Mouse (Mus musculus) 3T3-L1 (cell line): ENCODE results near the gene Gm4869.
"Not testable (repeated sequence)": the region's sequence is repeated elsewhere in the genome, so short reads cannot be mapped to it uniquely, and the experiment has no call there.

ENCODE experiments used
- DNase-seq: peaks from one replicate; pipeline ENCODE4 v3.0.0-alpha.2; 2015; ENCODE audit warnings: low read depth, low spot score

The Gm4869 gene

GRCm38 (mm10) chr5:140464943-140465342 lies 19.5 kb downstream of the Gm4869 start:
- DNase-seq, result no peak

GRCm38 (mm10) chr5:140472336-140472735 lies 26.9 kb downstream of the Gm4869 start:
- peak; percentile 47 for DNase-seq

- no peak for DNase-seq
These were observed 36.0 kb downstream of the Gm4869 start for GRCm38 (mm10) chr5:140481458-140481857.

DNA sequence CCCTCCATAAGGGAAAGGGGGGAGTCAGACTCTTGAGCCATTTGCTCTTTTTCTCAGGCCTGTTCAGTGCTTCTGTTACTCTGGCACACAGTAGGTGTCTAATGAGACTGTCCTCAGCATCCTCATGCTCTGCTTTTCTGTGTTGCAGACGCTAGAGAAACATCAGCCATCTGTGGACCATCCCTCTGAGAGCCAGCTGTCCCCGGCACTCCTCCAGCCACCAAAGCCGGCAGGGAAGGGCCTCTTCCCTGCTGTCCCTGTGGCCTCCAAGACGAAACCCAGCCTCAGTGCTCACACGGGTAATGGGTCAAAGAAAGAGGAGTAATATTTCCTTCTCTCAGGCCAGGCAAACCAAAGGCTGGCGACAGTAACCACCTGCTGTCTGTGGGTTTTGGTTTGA lies 45.7 kb downstream of the Gm4869 start:
- DNase-seq, result no peak

DNA sequence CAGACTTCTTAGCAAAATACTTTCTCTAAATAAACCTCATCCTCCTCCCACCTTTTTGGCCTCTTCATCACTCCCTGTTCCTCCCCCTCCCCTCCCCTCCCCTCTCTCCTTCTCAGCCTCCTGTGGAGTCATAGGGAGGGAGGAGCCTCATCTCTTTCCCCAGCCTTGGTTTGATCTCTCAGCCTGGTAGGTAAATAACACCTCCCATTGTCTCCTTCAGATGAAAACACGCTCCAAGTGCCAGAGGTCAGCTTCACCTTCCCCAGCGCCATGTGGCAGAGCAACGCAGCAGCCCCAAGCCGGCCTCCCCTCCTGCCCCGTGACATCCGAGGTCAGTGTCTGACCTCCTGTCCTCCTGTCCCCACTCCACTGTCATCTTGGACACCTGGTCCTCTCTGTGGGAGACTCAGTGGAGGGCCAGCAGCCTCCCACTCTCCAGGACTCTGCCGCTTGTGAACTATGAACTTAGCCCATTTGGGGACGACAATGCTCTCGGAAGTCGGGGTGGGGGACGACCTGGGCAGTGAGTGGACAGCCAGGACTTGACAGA lies 47.3 kb downstream of the Gm4869 start:
- DNase-seq, result no peak

DNA sequence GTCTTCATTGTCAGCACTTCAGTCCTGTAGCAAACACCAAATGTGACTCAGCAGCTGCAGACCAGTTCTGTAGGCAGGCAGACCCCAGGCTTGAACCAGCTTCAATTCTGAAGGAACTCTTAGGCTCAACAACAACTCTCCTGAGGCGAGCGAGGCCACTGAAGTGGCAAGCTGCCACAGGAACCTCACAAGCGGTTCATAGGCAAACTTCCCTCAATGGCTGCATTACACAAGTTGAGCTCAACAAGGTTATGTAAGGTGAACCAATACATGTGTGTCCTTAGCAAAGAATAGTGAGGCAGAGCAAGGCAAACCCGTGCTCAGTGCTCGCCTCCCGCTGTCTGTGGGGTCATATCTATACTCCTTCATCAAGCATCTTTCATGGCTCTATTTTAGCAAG lies 52.7 kb downstream of the Gm4869 start:
- DNase-seq, result no peak

GRCm38 (mm10) chr5:140500736-140501135 lies 55.3 kb downstream of the Gm4869 start:
- DNase-seq, result no peak

DNA sequence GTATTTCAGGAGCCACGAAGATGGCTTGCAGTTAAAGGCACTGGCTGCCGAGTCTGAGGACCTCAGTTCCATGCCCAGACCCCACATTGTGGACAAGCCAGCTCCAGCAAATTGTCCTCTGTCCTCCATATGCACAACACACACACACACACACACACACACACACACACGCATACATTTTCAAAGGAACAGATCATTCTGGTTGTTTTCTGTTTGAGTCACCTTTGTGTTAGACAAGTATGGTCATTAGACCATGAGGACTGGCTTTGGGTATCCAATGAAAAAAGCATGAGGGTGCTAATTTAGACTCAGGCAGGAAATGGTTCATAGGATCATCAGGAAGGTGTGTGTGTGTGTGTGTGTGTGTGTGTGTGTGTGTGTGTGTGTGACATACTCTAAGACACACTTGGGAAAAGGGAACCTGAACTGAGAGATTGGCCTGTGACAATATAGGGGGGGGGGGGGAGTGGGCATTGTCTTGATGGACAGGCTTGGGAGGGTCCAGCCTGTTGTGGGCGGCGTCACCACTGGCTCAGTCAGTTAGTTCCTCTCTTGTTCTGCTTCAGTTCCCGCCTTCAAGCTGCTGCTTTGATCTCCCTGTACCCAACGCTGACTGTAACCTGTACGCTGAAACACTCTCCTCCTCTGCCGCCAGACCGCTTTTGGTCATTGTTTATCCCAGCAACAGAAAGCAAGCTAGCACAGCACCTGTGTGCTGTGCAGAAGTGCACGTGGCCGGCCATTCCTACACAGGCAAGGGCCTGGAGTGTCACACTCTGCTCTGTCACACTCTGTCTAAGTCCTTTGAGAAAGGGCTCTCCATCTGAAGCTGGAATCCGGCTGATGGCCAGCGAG lies 56.8 kb downstream of the Gm4869 start:
- DNase-seq, result no peak

DNA sequence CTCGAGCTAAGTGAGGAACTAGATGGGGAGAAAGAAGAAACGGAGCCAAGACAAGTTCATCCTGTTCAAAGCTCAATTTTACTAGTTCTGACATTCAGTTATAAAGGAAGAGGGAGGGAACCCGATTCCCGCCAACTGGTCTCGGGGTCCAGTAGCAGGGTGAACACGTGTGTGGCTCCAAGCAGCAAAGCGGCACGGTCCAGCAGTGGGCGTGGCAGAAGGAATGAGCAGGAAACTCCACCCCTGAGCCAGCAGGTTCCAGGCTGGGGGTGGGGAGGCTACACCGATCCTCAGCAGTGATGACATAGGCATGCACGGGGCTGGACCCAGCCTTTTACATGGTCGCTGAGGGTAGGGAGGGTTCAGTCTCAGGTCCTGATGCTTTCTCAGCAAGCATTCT lies 57.5 kb downstream of the Gm4869 start:
- DNase-seq, result not testable (repeated sequence)

GRCm38 (mm10) chr5:140505208-140505780 lies 59.8 kb downstream of the Gm4869 start, which contains the start of gene Chst12:
TSS of gene Chst12 (plus strand) at chr5:140505550.
- peak; percentile 100 for DNase-seq

DNA sequence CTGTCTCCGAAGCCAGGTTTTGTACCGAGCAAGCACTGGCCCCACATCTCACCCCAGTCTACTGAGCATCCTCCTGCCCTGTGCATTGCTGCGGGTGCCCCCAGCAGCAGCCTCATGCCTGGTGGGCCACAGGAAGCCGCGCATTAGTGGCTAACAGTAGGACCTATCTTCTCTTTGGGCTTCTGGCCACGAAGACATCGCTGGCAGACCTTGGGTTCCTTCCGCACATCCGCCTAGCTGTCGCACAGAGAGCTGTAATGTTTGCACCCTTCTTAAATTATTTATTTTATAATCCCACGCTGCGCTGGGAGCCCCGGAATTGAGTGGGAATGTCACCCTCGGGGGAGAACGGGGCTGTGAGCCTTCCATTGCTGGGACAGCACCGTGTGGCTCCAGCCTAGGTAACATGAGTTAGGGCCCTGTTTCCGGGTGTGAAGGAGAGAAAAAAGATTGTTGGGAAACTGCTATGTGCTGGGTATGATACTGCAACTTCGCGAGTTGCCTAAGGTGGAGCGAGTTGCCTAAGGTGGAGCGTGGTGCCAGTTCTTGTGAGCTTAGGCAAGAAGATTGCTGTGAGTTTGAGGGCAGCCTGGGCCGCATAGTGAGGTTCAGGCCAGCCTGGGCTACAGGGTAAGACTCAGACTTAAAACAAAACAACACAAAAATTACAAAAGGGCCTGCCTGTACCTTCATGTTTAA lies 60.8 kb downstream of the Gm4869 start:
- DNase-seq, result peak; percentile 47

- peak; percentile 61 for DNase-seq
These were observed 62.2 kb downstream of the Gm4869 start for GRCm38 (mm10) chr5:140507466-140508208.

DNA sequence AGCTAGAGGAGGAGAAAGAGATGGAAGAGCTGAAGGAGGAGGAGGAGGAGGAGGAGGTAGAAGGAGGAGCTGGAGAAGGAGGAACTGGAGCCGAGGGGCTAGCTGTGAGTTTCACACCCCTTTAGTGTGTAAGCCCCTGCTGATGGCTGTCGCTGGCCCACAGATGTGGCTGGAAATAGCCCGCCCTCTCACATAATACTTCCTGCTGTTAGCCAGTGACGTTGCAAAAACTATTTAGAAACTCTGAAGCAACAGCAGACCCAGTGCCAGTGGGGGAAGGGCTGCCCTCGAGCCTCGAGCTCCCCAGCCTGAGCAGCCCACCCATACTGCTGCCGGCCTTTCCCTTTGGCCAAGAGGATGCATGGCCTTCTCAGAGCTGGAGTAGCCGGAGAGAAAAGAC lies 63.2 kb downstream of the Gm4869 start:
- DNase-seq, result no peak

GRCm38 (mm10) chr5:140509204-140509603 lies 63.8 kb downstream of the Gm4869 start:
- DNase-seq, result no peak

DNA sequence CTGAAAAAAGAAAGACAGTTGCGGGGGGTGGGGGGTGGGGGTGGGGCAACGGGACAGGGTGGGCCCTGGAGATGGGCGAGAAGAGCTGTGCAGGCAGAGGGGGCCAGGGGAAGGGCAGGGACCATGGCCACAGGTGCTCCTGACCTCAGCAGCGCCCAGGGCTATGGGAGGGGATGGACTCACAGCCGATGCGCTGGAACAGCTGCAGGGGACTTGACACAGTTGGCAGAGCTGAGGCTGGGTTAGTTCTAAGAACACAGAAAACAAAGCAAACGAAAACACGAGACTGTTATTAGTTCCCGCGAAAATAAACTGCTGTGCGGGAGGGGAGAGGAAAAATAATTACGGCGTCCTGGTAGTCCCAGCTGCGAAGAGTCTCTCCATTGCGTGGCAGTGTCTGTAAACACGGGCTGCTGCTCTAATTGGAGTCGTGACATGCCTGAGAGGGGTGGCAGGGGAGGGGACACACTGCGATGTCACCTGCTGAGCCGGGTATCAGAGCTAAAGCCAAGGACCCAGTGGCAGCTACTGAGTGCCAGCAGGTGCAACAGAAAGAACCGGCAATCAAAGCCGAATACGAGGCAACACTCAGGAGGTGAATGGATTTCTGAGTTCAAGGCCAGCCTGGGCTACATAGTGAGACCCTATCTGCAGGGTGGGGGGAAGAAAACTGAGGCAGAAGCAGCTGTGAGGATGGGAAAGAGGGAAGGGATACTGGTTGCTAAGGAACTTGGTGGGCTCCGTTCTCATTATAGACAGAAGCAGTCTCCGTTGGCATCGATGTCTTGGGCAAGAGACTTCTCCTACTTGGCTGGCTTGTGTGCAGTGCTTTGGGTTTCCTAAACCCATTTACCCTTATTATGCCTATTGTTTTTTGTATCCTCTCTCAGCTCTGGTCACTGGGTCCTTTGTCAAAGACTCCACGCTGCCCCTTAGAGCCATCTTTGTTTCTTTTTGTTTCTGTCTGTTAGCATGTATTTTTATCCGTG lies 64.9 kb downstream of the Gm4869 start:
- no peak for DNase-seq

DNA sequence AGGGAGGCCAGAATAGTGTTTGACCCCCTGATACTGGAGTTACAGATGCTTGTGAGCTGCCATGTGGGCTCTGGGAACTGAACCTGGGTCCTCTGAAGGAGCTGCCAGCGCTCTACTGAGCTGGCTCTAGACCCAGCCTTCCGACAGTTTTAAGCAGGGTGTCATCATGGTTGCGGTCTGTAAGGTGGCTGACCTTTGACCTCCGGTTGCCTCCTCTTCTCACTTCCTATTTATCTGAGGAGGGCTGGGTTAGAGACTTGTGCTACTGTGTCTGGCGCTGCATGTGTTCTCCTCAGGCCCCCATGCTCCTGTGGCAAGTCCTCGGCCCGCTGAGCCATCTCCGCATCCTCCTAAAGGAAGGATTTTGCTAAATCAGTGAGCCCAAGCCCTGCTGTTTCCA lies 68.5 kb downstream of the Gm4869 start:
- no peak for DNase-seq

DNA sequence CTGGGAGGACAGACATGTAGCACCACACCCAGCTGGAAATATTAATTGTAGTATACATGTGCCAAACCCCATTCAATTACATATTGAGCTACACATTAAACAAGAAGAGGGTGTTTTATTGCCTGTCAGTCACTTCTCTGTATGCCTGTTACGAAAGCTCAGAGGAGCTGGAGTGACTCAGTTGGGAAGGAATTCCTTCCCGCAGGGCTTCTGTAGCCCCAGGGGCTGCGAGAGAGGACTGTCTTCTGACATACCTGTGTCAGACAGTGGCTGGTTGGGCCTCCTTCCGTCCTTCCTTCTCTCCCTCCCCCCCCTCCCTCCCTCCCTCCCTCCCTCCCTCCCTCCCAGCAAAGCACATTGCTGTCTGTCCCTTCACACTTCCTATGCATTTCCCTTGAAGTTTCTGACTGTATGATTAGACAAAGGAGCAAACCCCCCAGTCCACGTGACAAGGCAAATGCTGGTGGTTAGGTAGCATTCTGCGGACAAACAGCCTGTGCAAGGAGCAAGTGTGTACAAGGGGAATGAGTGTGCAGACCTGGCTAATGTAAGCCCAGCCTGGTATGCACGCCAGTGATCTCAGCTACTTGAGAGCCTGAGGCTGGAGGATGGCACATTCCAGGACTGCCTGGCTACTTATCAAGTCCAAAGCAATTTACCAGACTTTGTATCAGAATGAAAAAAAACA lies 69.5 kb downstream of the Gm4869 start:
- DNase-seq, result peak; percentile 98

- no peak for DNase-seq
These were observed 71.9 kb downstream of the Gm4869 start for GRCm38 (mm10) chr5:140517159-140517920.

DNA sequence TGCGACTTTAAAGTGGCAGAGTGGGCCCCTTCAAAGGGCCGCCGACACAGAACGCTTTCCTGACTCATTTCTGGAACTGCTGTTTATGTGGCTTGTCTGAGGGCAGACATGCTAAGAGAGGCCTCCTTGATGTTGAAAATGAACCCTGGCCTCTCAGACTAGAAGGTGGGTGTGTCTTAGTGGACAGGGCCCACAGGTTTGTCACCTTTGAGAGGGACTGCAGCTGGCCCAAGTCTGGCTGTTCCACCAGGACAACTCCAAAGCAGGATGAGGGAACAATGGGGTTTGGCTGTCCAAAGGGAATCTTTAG lies 72.4 kb downstream of the Gm4869 start:
- no peak for DNase-seq
